Mouse (Mus musculus): ENCODE measurements at regions not wholly inside any gene's neighbourhood (a gene's known extent, or its start where the extent isn't known, plus 50 kb on each side); places are given as distances from the start of the nearest gene placed in this dataset.

- Histone ChIP-seq H3K4me2 (ENCODE audit: low read length) (no peak overlapping the region), H3K36me3 (ENCODE audit: insufficient read depth, low read length) (no peaks in the 10 kb centered on the region), H3K4me3 (replicated peaks; ENCODE audit: low read depth, low read length) (no peak overlapping the region), H3K27ac (no peak overlapping the region), H3K9me3 (replicated peaks; ENCODE audit: low read length) (no peaks in the 10 kb centered on the region), H3K9ac (ENCODE audit: low read depth, low read length) (no peak overlapping the region), H3K27me3 (ENCODE audit: insufficient read depth, low read length) (no peaks in the 10 kb centered on the region), H3K4me1 (replicated peaks; ENCODE audit: insufficient read depth, low read length) (no peaks in the 10 kb centered on the region)
- no peak for DNase-seq (ENCODE audit: low spot score)
- WGBS: 90% methylated on average over 1 of the region's 1 CpGs
- TF ChIP-seq CTCF (IDR thresholded peaks at IDR 0.05; ENCODE audit: low read depth): no peak
- ATAC-seq (replicated peaks; ENCODE audit: low FRiP score, low read depth): no peak
Observed at GRCm38 (mm10) chr15:71086367-71086997, 2747.9 kb upstream of the Gm6569 start.

DNA sequence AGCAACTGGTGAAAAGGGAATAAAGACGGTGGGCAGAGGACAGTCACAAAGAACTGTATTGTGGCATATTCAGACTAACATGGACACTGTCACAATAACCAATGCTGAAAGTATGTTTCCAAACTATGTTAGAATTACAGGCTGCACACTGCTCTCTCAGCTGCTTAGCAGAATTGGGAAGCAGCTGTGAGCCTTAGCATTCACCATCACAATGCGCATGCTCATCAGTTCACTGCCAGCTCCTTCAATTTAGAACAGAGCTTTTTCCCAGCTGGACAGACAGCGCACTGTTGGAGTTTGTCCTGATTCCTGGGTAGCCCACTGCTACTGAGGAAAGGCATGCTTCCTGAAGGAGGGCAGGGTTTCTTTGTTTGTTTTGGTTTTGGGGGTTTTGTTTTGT lies 2735.2 kb upstream of the Gm6569 start:
- 81% methylated on average over 3 of the region's 3 CpGs for WGBS
- H3K27ac ChIP-seq: no peak overlapping the region
- no peak for TF ChIP-seq CTCF (IDR thresholded peaks at IDR 0.05; ENCODE audit: low read depth)
- no peaks in the 10 kb centered on the region for H3K4me1 ChIP-seq (replicated peaks; ENCODE audit: insufficient read depth, low read length)
- no peak overlapping the region for H3K4me2 ChIP-seq (ENCODE audit: low read length)
- DNase-seq (ENCODE audit: low spot score): no peak
- no peak for ATAC-seq (replicated peaks; ENCODE audit: low FRiP score, low read depth)
- H3K9ac ChIP-seq (ENCODE audit: low read depth, low read length): no peak overlapping the region
- no peaks in the 10 kb centered on the region for H3K9me3 ChIP-seq (replicated peaks; ENCODE audit: low read length)
- no peaks in the 10 kb centered on the region for H3K27me3 ChIP-seq (ENCODE audit: insufficient read depth, low read length)
- no peaks in the 10 kb centered on the region for H3K36me3 ChIP-seq (ENCODE audit: insufficient read depth, low read length)
- no peak overlapping the region for H3K4me3 ChIP-seq (replicated peaks; ENCODE audit: low read depth, low read length)

- Histone ChIP-seq H3K4me1 (replicated peaks; ENCODE audit: insufficient read depth, low read length) (no peaks in the 10 kb centered on the region), H3K9me3 (replicated peaks; ENCODE audit: low read length) (no peaks in the 10 kb centered on the region), H3K27ac (no peak overlapping the region), H3K4me2 (ENCODE audit: low read length) (no peak overlapping the region), H3K4me3 (replicated peaks; ENCODE audit: low read depth, low read length) (no peak overlapping the region), H3K36me3 (ENCODE audit: insufficient read depth, low read length) (no peaks in the 10 kb centered on the region), H3K9ac (ENCODE audit: low read depth, low read length) (no peak overlapping the region), H3K27me3 (ENCODE audit: insufficient read depth, low read length) (no peaks in the 10 kb centered on the region)
- DNase-seq (ENCODE audit: low spot score): no peak
- no peak for TF ChIP-seq CTCF (IDR thresholded peaks at IDR 0.05; ENCODE audit: low read depth)
- no peak for ATAC-seq (replicated peaks; ENCODE audit: low FRiP score, low read depth)
Observed at GRCm38 (mm10) chr15:71129802-71130201, 2704.6 kb upstream of the Gm6569 start.

GRCm38 (mm10) chr15:71157680-71158079 lies 2676.7 kb upstream of the Gm6569 start:
- H3K27me3 ChIP-seq (ENCODE audit: insufficient read depth, low read length): no peaks in the 10 kb centered on the region
- no peaks in the 10 kb centered on the region for H3K9me3 ChIP-seq (replicated peaks; ENCODE audit: low read length)
- H3K27ac ChIP-seq: no peak overlapping the region
- no peak overlapping the region for H3K4me2 ChIP-seq (ENCODE audit: low read length)
- H3K36me3 ChIP-seq (ENCODE audit: insufficient read depth, low read length): no peaks in the 10 kb centered on the region
- no peak for TF ChIP-seq CTCF (IDR thresholded peaks at IDR 0.05; ENCODE audit: low read depth)
- DNase-seq (ENCODE audit: low spot score) (no peak), ATAC-seq (replicated peaks; ENCODE audit: low FRiP score, low read depth) (no peak)
- WGBS: 80% methylated on average over 2 of the region's 2 CpGs
- H3K9ac ChIP-seq (ENCODE audit: low read depth, low read length): no peak overlapping the region
- H3K4me1 ChIP-seq (replicated peaks; ENCODE audit: insufficient read depth, low read length): no peaks in the 10 kb centered on the region
- no peak overlapping the region for H3K4me3 ChIP-seq (replicated peaks; ENCODE audit: low read depth, low read length)

- Histone ChIP-seq H3K27me3 (ENCODE audit: insufficient read depth, low read length) (no peaks in the 10 kb centered on the region), H3K4me1 (replicated peaks; ENCODE audit: insufficient read depth, low read length) (no peaks in the 10 kb centered on the region), H3K9me3 (replicated peaks; ENCODE audit: low read length) (no peaks in the 10 kb centered on the region), H3K4me3 (replicated peaks; ENCODE audit: low read depth, low read length) (no peak overlapping the region), H3K36me3 (ENCODE audit: insufficient read depth, low read length) (no peaks in the 10 kb centered on the region), H3K27ac (no peak overlapping the region), H3K9ac (ENCODE audit: low read depth, low read length) (no peak overlapping the region), H3K4me2 (ENCODE audit: low read length) (no peak overlapping the region)
- ATAC-seq (replicated peaks; ENCODE audit: low FRiP score, low read depth): no peak
- TF ChIP-seq CTCF (IDR thresholded peaks at IDR 0.05; ENCODE audit: low read depth): no peak
- no peak for DNase-seq (ENCODE audit: low spot score)
Observed at GRCm38 (mm10) chr15:71162097-71162496, 2672.3 kb upstream of the Gm6569 start.

- H3K4me2 ChIP-seq (ENCODE audit: low read length): no peak overlapping the region
- no peaks in the 10 kb centered on the region for H3K4me1 ChIP-seq (replicated peaks; ENCODE audit: insufficient read depth, low read length)
- ATAC-seq (replicated peaks; ENCODE audit: low FRiP score, low read depth) (no peak), DNase-seq (ENCODE audit: low spot score) (peak; percentile 3)
- 53% methylated on average over 11 of the region's 11 CpGs for WGBS
- peak; percentile 42 for TF ChIP-seq CTCF (IDR thresholded peaks at IDR 0.05; ENCODE audit: low read depth)
- H3K36me3 ChIP-seq (ENCODE audit: insufficient read depth, low read length): no peaks in the 10 kb centered on the region
- no peak overlapping the region for H3K4me3 ChIP-seq (replicated peaks; ENCODE audit: low read depth, low read length)
- H3K27me3 ChIP-seq (ENCODE audit: insufficient read depth, low read length): no peaks in the 10 kb centered on the region
- no peak overlapping the region for H3K27ac ChIP-seq
- no peak overlapping the region for H3K9ac ChIP-seq (ENCODE audit: low read depth, low read length)
- H3K9me3 ChIP-seq (replicated peaks; ENCODE audit: low read length): no peaks in the 10 kb centered on the region
Observed at GRCm38 (mm10) chr15:71195011-71195739, 2639.2 kb upstream of the Gm6569 start.

Data from kidney, postnatal 0 days (tissue).